Mouse (Mus musculus) lung, embryonic 15.5 days (tissue): ENCODE data around the gene G0s2. TPM values are rescaled to one million over a fixed set of nuclear protein-coding genes. Genes with fewer than 3 reads are reported as not detected.

Source experiments
- ATAC-seq: fragments of 200-750 bp; cut with Nextera tagmentation; 2 replicates; pipeline ENCODE4 v1.8.0; 2017; ENCODE audit warnings: moderate number of reproducible peaks, borderline replicate concordance; ENCODE audit not compliant: low FRiP score, low TSS enrichment; ENCODE audit errors: extremely low read depth
- H3K27ac ChIP-seq: fragments of 300-500 bp; sonication (generic); 2 replicates; pipeline ENCODE4 v1.5.1; 2015; ENCODE audit warnings: moderate library complexity, mild to moderate bottlenecking, inconsistent platforms
- H3K27me3 ChIP-seq: fragments of 300-500 bp; sonication (generic); 2 replicates; pipeline ENCODE4 v1.6.1; 2015; ENCODE audit warnings: inconsistent platforms
- H3K36me3 ChIP-seq: fragments of 300-500 bp; sonication (generic); 2 replicates; pipeline ENCODE4 v1.6.1; 2015; ENCODE audit warnings: inconsistent platforms
- H3K4me1 ChIP-seq: fragments of 300-500 bp; sonication (generic); 2 replicates; pipeline ENCODE4 v1.6.1; 2015; ENCODE audit warnings: inconsistent platforms
- H3K4me2 ChIP-seq: fragments of 300-500 bp; sonication (generic); 2 replicates; pipeline ENCODE4 v1.6.1; 2015; ENCODE audit warnings: inconsistent platforms, mild to moderate bottlenecking, moderate library complexity
- H3K4me3 ChIP-seq: fragments of 300-500 bp; sonication (generic); 2 replicates; pipeline ENCODE4 v1.5.1; 2015; ENCODE audit warnings: mild to moderate bottlenecking, inconsistent platforms
- H3K9ac ChIP-seq: fragments of 300-500 bp; sonication (generic); 2 replicates; pipeline ENCODE4 v1.6.1; 2015; ENCODE audit warnings: inconsistent platforms
- H3K9me3 ChIP-seq: fragments of 300-500 bp; sonication (generic); 2 replicates; pipeline ENCODE4 v1.6.1; 2016; ENCODE audit warnings: inconsistent platforms
- WGBS: fragments of 180-500 bp; shearing (Covaris S2); methylation state at CpG from one replicate; pipeline ENCODE4 v1.1.7; 2015; 5-methylcytosine and 5-hydroxymethylcytosine counted together
- polyA plus RNA-seq: library from polyadenylated mRNA; unstranded; fragments of >200 nt; fragmentation: Nextera tagmentation; extraction: Ambion mirVana; gene quantifications from 2 replicates; pipeline ENCODE4 v1.2.1, GENCODE M21; 2015

G0s2 gene
- polyA plus RNA-seq, 1 experiment from 2014 or later, result 169 TPM

DNA sequence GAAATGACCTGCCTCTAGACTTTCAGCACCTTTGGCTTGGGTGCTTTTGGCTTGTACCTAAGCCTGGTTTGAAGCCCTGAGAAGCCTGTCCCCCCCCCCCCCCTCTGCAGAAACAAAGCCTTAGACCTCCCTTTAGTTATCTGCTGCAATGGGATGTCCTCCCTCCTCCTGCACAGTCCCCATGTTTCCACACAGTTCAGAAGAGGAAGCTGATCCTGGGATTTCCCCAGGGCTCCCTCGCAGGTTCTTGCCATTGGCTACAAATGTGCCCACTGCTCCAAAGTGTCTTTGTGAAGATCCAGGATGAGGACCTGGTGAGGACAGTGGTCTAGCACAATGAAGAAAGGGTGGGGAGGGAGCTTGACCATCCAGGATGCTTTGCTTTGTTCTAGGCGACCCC lies 30.1 kb upstream of the G0s2 start:
- H3K27me3 ChIP-seq, result no peaks in the 10 kb centered on the region
- ATAC-seq, result no peak
- no peaks in the 10 kb centered on the region for H3K36me3 ChIP-seq
- no peak overlapping the region for H3K9ac ChIP-seq
- 0 out of 2 replicates have a peak overlapping the region, but pooled peaks have one; percentile 89 for H3K27ac ChIP-seq
- peaks cover 19% of the 10 kb centered on the region for H3K4me1 ChIP-seq
- H3K4me3 ChIP-seq, result no peak overlapping the region
- H3K4me2 ChIP-seq, result peak overlapping the region; percentile 50; the same call in 1 of the 2 replicates
- H3K9me3 ChIP-seq, result no peaks in the 10 kb centered on the region
- WGBS, result 59% methylated on average over 2 of the region's 2 CpGs

DNA sequence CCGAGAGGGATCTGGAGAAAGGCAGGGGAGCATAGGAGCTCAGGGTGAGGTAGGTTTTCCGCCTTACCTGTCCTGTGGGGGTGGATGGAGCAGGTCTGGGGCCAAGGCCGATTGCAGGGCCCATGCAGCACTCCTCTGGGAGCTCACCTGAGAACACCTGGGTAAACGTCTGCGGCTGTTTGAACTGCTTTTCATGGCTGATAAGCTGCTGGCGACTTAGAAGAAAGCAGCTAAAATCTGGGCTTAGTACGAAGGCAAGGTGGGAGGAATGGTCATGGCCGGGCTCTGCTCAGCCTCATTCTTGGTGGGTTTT lies 29.0 kb upstream of the G0s2 start:
- peak; percentile 56; the same call in 1 of the 2 replicates for ATAC-seq
- Histone ChIP-seq H3K36me3 (no peaks in the 10 kb centered on the region), H3K9ac (peak overlapping the region; percentile 22), H3K4me3 (peak overlapping the region; percentile 29), H3K9me3 (no peaks in the 10 kb centered on the region), H3K4me2 (peak overlapping the region; percentile 50), H3K27ac (peak overlapping the region; percentile 89), H3K27me3 (no peaks in the 10 kb centered on the region), H3K4me1 (peaks cover 19% of the 10 kb centered on the region)
- WGBS, result 33% methylated on average over 8 of the region's 8 CpGs

DNA sequence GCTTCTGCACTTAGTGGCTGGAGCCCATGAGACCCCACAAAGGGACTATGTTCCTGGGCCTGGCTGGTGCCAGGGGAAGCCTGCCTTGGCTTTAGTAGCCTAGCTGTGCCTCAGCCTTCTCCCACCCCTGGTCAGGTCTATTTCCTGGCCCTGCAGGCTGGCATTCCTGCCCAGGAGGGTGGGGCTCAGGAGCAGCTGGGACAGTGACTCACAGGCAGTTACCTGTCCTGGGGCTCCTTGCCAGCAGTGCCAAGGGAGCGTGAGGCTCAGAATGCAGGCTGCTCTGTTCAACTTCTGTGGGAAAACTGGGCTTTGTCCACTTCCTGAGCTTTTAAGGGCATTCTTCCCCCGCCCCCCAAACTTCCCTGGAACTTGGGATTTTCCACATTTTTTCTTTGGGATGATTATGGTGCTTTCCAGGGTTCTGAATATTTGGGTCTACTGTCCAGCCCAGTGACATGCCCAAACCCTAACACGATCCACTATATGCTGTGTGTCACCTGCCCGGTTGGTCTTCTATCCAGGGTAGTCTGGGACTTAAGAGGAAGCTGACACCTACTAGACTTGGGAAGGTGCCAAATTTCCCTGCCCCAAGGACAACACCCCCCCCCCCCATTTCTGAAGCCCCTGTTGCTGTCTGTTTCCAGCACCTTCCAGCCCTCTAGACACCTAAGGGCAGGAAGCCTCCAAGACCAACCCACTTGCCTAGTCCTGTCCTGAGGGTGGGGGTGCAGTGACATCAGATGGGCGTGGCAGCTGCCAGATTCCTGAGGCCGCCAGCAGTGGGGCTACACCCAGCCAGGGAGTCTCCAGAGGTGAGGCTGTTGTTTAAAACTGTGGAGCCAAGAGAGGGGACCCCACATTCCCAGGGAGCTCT lies 28.4 kb upstream of the G0s2 start:
- peak overlapping the region; percentile 29 for H3K4me3 ChIP-seq

DNA sequence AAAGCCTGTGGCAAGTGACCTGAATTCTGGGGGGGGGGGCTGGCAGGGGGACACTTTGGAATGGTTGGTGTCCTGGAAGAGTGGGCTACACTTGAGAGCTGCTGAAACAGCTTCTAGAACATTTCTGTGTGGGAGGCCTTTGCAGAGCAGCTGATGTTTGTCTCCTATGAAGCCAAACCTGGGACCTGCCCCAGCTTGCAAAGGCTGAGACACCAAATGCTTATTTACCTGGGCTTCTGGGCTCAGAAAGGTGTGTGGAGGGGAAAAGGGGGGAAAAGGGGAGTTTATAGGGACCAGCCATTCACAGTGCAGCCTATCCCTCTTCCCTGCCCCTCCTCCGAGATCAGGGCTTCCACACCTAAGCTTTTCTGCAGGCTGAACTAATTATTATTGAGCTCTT lies 27.0 kb upstream of the G0s2 start:
- Histone ChIP-seq H3K4me3 (no peak overlapping the region), H3K9me3 (no peaks in the 10 kb centered on the region), H3K27me3 (no peaks in the 10 kb centered on the region), H3K4me1 (peaks cover 19% of the 10 kb centered on the region), H3K9ac (no peak overlapping the region), H3K4me2 (no peak overlapping the region), H3K27ac (0 out of 2 replicates have a peak overlapping the region, but pooled peaks have one; percentile 89), H3K36me3 (no peaks in the 10 kb centered on the region)
- no peak for ATAC-seq
- 64% methylated on average over 1 of the region's 1 CpGs for WGBS

More for the DNA sequence above, 28.4 kb upstream of the G0s2 start:
- no peaks in the 10 kb centered on the region for H3K27me3 ChIP-seq
- peak overlapping the region; percentile 89 for H3K27ac ChIP-seq
- H3K9ac ChIP-seq, result 0 out of 2 replicates have a peak overlapping the region, but pooled peaks have one; percentile 22
- peaks cover 19% of the 10 kb centered on the region for H3K4me1 ChIP-seq
- no peaks in the 10 kb centered on the region for H3K36me3 ChIP-seq
- H3K9me3 ChIP-seq, result no peaks in the 10 kb centered on the region
- peak; percentile 86 for ATAC-seq
- 46% methylated on average over 6 of the region's 6 CpGs for WGBS
- H3K4me2 ChIP-seq, result peak overlapping the region; percentile 50

DNA sequence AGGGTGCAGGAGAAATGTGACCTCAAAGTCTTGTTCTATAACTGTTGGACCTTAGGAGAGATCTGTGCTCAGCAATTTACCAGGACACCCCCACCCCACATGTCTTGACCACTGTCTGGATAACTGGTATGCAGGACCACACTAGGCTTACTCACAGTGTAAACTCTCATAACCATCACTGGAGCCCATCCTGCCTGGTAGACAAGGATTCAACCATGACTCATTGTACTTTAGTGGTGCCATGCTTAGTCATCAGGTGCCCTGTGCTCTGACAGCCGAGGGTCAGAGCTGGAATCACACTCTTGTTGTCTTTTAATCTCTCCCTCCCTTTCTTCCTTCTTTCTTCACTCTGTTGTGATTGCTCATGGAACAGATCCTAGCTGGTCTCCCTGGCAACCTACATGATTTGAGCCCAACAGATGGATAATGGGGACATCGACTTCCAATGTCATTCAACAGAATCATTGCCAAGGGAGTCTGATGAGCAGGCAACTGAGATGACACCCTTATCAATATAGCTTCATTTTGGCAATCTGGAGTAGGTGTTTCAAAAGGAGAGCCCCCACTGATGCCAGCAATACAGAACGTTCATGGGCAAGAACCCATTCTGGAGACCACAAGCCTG lies 25.2 kb upstream of the G0s2 start:
- no peak overlapping the region for H3K27ac ChIP-seq
- H3K4me1 ChIP-seq, result peaks cover 19% of the 10 kb centered on the region
- H3K9ac ChIP-seq, result no peak overlapping the region
- H3K27me3 ChIP-seq, result no peaks in the 10 kb centered on the region
- ATAC-seq, result no peak
- no peak overlapping the region for H3K4me3 ChIP-seq
- no peaks in the 10 kb centered on the region for H3K9me3 ChIP-seq
- H3K4me2 ChIP-seq, result no peak overlapping the region
- H3K36me3 ChIP-seq, result no peaks in the 10 kb centered on the region
- WGBS, result 84% methylated on average over 3 of the region's 3 CpGs

DNA sequence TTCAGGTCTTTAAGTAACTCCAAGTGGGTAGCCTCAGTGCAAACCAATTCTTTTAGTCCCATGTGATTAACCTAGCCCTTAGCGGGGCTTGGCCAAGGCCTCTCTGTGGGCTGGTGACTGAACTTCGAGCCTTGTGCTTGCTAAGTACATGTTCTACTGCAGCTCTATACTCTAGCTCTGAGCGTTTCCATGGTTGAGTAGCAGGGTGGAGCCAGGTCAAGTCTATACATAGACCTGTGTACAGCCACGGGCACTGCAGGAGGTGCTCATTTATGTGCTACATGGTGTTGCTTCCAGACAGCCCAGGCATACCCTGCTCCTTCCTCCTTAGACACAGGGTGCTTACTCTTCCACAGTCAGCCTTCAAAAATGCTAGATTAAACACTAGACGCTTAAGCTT lies 22.9 kb upstream of the G0s2 start:
- H3K4me2 ChIP-seq, result no peak overlapping the region
- no peaks in the 10 kb centered on the region for H3K36me3 ChIP-seq
- no peak overlapping the region for H3K9ac ChIP-seq
- no peak for ATAC-seq
- no peaks in the 10 kb centered on the region for H3K9me3 ChIP-seq
- H3K27ac ChIP-seq, result no peak overlapping the region
- H3K4me3 ChIP-seq, result no peak overlapping the region
- 78% methylated on average over 5 of the region's 5 CpGs for WGBS
- no peaks in the 10 kb centered on the region for H3K27me3 ChIP-seq
- peaks cover 12% of the 10 kb centered on the region for H3K4me1 ChIP-seq

DNA sequence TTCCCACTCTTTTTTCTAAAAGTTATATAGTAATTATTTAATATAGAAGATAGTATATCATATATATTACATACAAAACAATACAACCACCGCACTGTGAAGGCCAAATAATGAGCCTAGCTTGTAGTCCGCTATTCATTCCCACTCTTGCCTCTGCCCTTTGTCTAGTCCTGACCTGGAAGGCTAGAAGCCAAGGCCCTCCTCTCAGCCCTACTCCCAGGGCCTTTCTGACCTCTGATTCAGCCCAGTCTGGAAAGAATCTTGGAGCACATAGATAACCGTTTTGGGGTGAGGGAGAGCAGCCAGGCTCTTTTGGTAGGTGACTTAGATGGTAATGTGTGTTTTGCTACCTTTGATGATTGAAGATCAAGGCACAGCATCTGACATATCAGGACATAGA lies 20.9 kb upstream of the G0s2 start:
- Histone ChIP-seq H3K4me1 (0 out of 2 replicates have a peak, but pooled peaks cover 3% of the 10 kb centered on the region), H3K4me2 (no peak overlapping the region), H3K36me3 (no peaks in the 10 kb centered on the region), H3K27ac (no peak overlapping the region), H3K27me3 (no peaks in the 10 kb centered on the region), H3K4me3 (no peak overlapping the region), H3K9me3 (no peaks in the 10 kb centered on the region), H3K9ac (no peak overlapping the region)
- ATAC-seq, result no peak
- 64% methylated on average over 3 of the region's 3 CpGs for WGBS

DNA sequence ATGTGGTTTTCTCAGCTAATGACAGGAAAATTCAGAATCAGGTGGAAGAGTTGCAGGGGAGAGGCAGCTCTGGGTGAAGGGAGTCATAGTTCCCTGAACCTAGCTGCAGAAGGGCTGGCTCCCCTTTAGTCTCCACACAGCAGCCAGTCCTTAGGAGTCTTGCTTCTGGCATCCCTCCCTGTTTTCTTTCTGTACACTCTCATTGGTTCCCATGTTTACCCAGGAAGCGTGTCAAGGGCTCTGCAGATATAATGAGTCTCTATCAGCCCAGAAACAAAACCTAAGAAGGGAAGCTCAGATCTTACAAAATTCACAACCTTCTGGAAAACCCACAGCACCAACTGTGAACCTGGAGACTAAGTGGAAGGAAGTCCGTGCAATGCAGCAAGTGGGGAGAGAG lies 20.0 kb upstream of the G0s2 start:
- no peak for ATAC-seq
- Histone ChIP-seq H3K4me2 (no peak overlapping the region), H3K4me1 (0 out of 2 replicates have a peak, but pooled peaks cover 3% of the 10 kb centered on the region), H3K27me3 (no peaks in the 10 kb centered on the region), H3K27ac (no peak overlapping the region), H3K4me3 (no peak overlapping the region), H3K9me3 (no peaks in the 10 kb centered on the region), H3K9ac (no peak overlapping the region), H3K36me3 (no peaks in the 10 kb centered on the region)
- 26% methylated on average over 2 of the region's 2 CpGs for WGBS

DNA sequence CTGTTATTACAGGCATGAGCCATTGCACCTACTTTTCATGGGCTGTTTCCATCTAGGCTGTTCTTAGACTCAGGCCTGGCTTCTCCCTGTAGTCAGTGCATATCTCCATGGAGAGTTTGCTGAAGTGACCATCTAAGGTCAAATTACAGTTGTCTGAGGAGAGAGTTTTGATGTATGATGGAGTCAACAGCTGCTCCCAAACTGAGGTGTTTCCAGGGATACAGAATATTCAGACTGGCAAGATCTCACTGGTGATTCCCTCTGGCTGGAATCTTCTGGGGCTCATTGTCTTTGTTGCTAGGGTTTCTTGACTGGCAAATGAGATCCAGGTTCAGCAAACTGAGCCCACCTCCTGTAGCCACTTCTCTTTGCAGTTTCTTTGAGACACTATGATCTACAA lies 17.7 kb upstream of the G0s2 start:
- Histone ChIP-seq H3K4me3 (no peak overlapping the region), H3K27me3 (no peaks in the 10 kb centered on the region), H3K27ac (no peak overlapping the region), H3K36me3 (no peaks in the 10 kb centered on the region), H3K9me3 (no peaks in the 10 kb centered on the region), H3K4me2 (no peak overlapping the region), H3K9ac (no peak overlapping the region), H3K4me1 (0 out of 2 replicates have a peak, but pooled peaks cover 3% of the 10 kb centered on the region)
- no peak for ATAC-seq

DNA sequence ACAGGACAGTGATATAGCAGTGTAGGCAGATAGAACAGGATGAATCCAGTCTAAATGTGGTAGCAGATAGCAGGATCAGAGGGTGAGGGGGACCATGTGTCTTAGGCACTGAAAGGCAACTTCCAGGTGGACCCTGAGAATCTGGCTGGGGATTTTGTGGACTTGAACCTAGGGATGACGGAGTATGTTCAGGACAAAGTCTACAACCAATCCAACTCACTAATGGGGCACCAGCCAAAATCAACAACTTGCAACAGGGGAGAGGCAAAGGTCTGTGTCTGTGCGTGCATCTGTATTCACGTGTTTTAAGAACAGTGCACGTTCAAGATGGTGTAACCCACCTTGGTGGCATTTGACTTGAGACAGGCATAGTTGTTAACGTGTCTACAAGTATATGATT lies 16.9 kb upstream of the G0s2 start:
- H3K27me3 ChIP-seq, result no peaks in the 10 kb centered on the region
- 0 out of 2 replicates have a peak, but pooled peaks cover 3% of the 10 kb centered on the region for H3K4me1 ChIP-seq
- H3K27ac ChIP-seq, result no peak overlapping the region
- H3K9ac ChIP-seq, result no peak overlapping the region
- H3K4me3 ChIP-seq, result no peak overlapping the region
- H3K36me3 ChIP-seq, result no peaks in the 10 kb centered on the region
- 85% methylated on average over 5 of the region's 5 CpGs for WGBS
- ATAC-seq, result no peak
- H3K4me2 ChIP-seq, result no peak overlapping the region
- H3K9me3 ChIP-seq, result no peaks in the 10 kb centered on the region

DNA sequence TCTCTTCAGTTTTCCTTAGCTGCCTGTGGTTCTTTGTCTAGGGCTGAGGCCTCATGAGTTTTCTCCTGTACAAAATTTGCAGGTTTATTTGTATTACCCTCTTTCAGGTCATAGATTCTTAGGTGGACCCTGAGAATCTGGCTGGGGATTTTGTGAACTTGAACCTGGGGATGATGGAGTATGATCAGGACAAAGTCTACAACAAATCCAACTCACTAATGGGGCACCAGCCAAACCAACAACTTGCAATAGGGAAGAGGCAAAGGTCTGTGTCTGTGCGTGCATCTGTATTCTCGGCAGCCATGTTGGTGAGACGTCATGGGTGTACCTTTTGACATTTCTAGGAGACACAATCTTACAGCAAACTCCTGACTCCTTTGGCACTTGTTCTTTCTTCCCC lies 16.1 kb upstream of the G0s2 start:
- H3K9me3 ChIP-seq, result no peaks in the 10 kb centered on the region
- H3K27ac ChIP-seq, result no peak overlapping the region
- no peak for ATAC-seq
- no peaks in the 10 kb centered on the region for H3K36me3 ChIP-seq
- H3K9ac ChIP-seq, result no peak overlapping the region
- no peak overlapping the region for H3K4me2 ChIP-seq
- WGBS, result 84% methylated on average over 3 of the region's 3 CpGs
- H3K4me1 ChIP-seq, result 0 out of 2 replicates have a peak, but pooled peaks cover 3% of the 10 kb centered on the region
- H3K27me3 ChIP-seq, result no peaks in the 10 kb centered on the region
- no peak overlapping the region for H3K4me3 ChIP-seq

DNA sequence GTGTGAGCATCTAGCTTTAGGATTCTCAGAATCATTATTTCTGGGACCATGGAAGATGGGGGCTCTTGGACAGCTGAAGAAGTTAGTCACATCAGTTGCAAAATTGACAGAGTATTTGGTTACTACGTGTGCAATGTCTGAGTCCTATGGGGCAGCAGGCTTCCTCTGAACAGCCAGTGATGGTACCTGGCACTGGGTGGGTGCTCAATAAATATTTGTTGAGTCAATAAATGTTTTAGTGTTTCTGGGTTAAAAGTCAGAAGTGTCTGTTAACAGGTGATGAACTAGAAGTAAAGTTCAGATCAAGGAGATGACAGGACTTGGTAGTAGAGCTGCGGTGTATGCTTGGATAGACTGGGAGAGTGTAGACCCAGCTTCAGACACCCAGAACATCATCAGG lies 14.6 kb upstream of the G0s2 start:
- Histone ChIP-seq H3K36me3 (no peaks in the 10 kb centered on the region), H3K9me3 (no peaks in the 10 kb centered on the region), H3K27ac (no peak overlapping the region), H3K4me2 (no peak overlapping the region), H3K4me3 (no peak overlapping the region), H3K9ac (no peak overlapping the region), H3K27me3 (no peaks in the 10 kb centered on the region), H3K4me1 (no peaks in the 10 kb centered on the region)
- WGBS, result 63% methylated on average over 2 of the region's 2 CpGs
- no peak for ATAC-seq
